Mouse (Mus musculus) hindbrain, embryonic 13.5 days (tissue): ENCODE data around the gene Mtm1. TPM values are rescaled to one million over a fixed set of nuclear protein-coding genes. Genes with fewer than 3 reads are reported as not detected.

Experiments used
- ATAC-seq: fragments of 200-750 bp; cut with Nextera tagmentation; 2 replicates; pipeline ENCODE4 v1.8.0; 2017; ENCODE audit warnings: moderate TSS enrichment; ENCODE audit not compliant: low FRiP score
- H3K27ac ChIP-seq: fragments of 300-500 bp; sonication (generic); 2 replicates; pipeline ENCODE4 v1.5.1; 2015; ENCODE audit warnings: inconsistent platforms, mild to moderate bottlenecking, moderate library complexity
- H3K27me3 ChIP-seq: fragments of 300-500 bp; sonication (generic); 2 replicates; pipeline ENCODE4 v1.6.1; 2015; ENCODE audit warnings: mild to moderate bottlenecking, inconsistent platforms
- H3K36me3 ChIP-seq: fragments of 300-500 bp; sonication (generic); 2 replicates; pipeline ENCODE4 v1.6.1; 2015; ENCODE audit warnings: mild to moderate bottlenecking, inconsistent platforms
- H3K4me1 ChIP-seq: fragments of 300-500 bp; sonication (generic); replicated peaks from 2 replicates; pipeline ENCODE4 v1.6.1; 2015; ENCODE audit warnings: inconsistent platforms
- H3K4me2 ChIP-seq: fragments of 300-500 bp; sonication (generic); 2 replicates; pipeline ENCODE4 v1.6.1; 2015; ENCODE audit warnings: inconsistent platforms, mild to moderate bottlenecking, moderate library complexity
- H3K4me3 ChIP-seq: fragments of 300-500 bp; sonication (generic); 2 replicates; pipeline ENCODE4 v1.5.1; 2015; ENCODE audit warnings: mild to moderate bottlenecking, inconsistent platforms
- H3K9ac ChIP-seq: fragments of 300-500 bp; sonication (generic); 2 replicates; pipeline ENCODE4 v1.6.1; 2015; ENCODE audit warnings: mild to moderate bottlenecking, inconsistent platforms
- H3K9me3 ChIP-seq: fragments of 300-500 bp; sonication (generic); 2 replicates; pipeline ENCODE4 v1.6.1; 2016; ENCODE audit warnings: inconsistent platforms
- WGBS: fragments of 180-500 bp; shearing (Covaris S2); methylation state at CpG from one replicate; pipeline ENCODE4 v1.1.7; 2015; 5-methylcytosine and 5-hydroxymethylcytosine counted together
- polyA plus RNA-seq: library from polyadenylated mRNA; unstranded; fragments of >200 nt; fragmentation: Nextera tagmentation; extraction: Ambion mirVana; gene quantifications from 2 replicates; pipeline ENCODE4 v1.2.1, GENCODE M21; 2015

Mtm1 gene
- polyA plus RNA-seq, 1 experiment from 2014 or later = 5.1 TPM

GRCm38 (mm10) chrX:71220896-71221295, 10.3 kb downstream of the Mtm1 start:
- Histone ChIP-seq H3K4me1 (no peaks in the 10 kb centered on the region), H3K27me3 (no peaks in the 10 kb centered on the region), H3K27ac (no peak overlapping the region), H3K4me3 (no peak overlapping the region), H3K36me3 (no peaks in the 10 kb centered on the region), H3K9me3 (no peaks in the 10 kb centered on the region), H3K4me2 (no peak overlapping the region), H3K9ac (no peak overlapping the region)
- no peak for ATAC-seq
- 80% methylated on average over 3 of the region's 3 CpGs for WGBS

GRCm38 (mm10) chrX:71222648-71223408, 12.3 kb downstream of the Mtm1 start:
- no peak overlapping the region for H3K4me3 ChIP-seq
- H3K4me2 ChIP-seq = no peak overlapping the region
- no peaks in the 10 kb centered on the region for H3K9me3 ChIP-seq
- H3K27ac ChIP-seq = no peak overlapping the region
- no peak for ATAC-seq
- H3K4me1 ChIP-seq = no peaks in the 10 kb centered on the region
- H3K9ac ChIP-seq = no peak overlapping the region
- 86% methylated on average over 4 of the region's 4 CpGs for WGBS
- no peaks in the 10 kb centered on the region for H3K27me3 ChIP-seq
- no peaks in the 10 kb centered on the region for H3K36me3 ChIP-seq

GRCm38 (mm10) chrX:71226881-71227280, 16.3 kb downstream of the Mtm1 start:
- H3K4me2 ChIP-seq = no peak overlapping the region
- H3K9ac ChIP-seq = no peak overlapping the region
- no peaks in the 10 kb centered on the region for H3K4me1 ChIP-seq
- 78% methylated on average over 5 of the region's 5 CpGs for WGBS
- no peaks in the 10 kb centered on the region for H3K9me3 ChIP-seq
- no peak for ATAC-seq
- no peaks in the 10 kb centered on the region for H3K36me3 ChIP-seq
- H3K4me3 ChIP-seq = no peak overlapping the region
- no peak overlapping the region for H3K27ac ChIP-seq
- H3K27me3 ChIP-seq = no peaks in the 10 kb centered on the region

GRCm38 (mm10) chrX:71228200-71228599, 17.6 kb downstream of the Mtm1 start:
- no peaks in the 10 kb centered on the region for H3K4me1 ChIP-seq
- no peak for ATAC-seq
- WGBS = 67% methylated on average over 3 of the region's 3 CpGs
- no peak overlapping the region for H3K4me2 ChIP-seq
- no peaks in the 10 kb centered on the region for H3K27me3 ChIP-seq
- H3K36me3 ChIP-seq = no peaks in the 10 kb centered on the region
- H3K27ac ChIP-seq = no peak overlapping the region
- H3K9me3 ChIP-seq = no peaks in the 10 kb centered on the region
- no peak overlapping the region for H3K4me3 ChIP-seq
- no peak overlapping the region for H3K9ac ChIP-seq

- WGBS = 87% methylated on average over 2 of the region's 2 CpGs
- Histone ChIP-seq H3K4me1 (no peaks in the 10 kb centered on the region), H3K4me2 (no peak overlapping the region), H3K27me3 (no peaks in the 10 kb centered on the region), H3K27ac (no peak overlapping the region), H3K9me3 (no peaks in the 10 kb centered on the region), H3K36me3 (no peaks in the 10 kb centered on the region), H3K9ac (no peak overlapping the region), H3K4me3 (no peak overlapping the region)
- ATAC-seq = no peak
Measured at GRCm38 (mm10) chrX:71230847-71231246, 20.3 kb downstream of the Mtm1 start.

GRCm38 (mm10) chrX:71256422-71256821, 45.9 kb downstream of the Mtm1 start:
- no peaks in the 10 kb centered on the region for H3K9me3 ChIP-seq
- no peaks in the 10 kb centered on the region for H3K36me3 ChIP-seq
- no peak overlapping the region for H3K4me3 ChIP-seq
- H3K27me3 ChIP-seq = no peaks in the 10 kb centered on the region
- H3K4me1 ChIP-seq = no peaks in the 10 kb centered on the region
- H3K9ac ChIP-seq = no peak overlapping the region
- no peak for ATAC-seq
- WGBS = 89% methylated on average over 1 of the region's 1 CpGs
- H3K4me2 ChIP-seq = no peak overlapping the region
- no peak overlapping the region for H3K27ac ChIP-seq

GRCm38 (mm10) chrX:71260857-71261256, 50.3 kb downstream of the Mtm1 start:
- no peaks in the 10 kb centered on the region for H3K27me3 ChIP-seq
- H3K9ac ChIP-seq = no peak overlapping the region
- no peak for ATAC-seq
- H3K4me2 ChIP-seq = no peak overlapping the region
- no peak overlapping the region for H3K4me3 ChIP-seq
- H3K27ac ChIP-seq = no peak overlapping the region
- WGBS = 100% methylated on average over 4 of the region's 4 CpGs
- no peaks in the 10 kb centered on the region for H3K9me3 ChIP-seq
- H3K36me3 ChIP-seq = no peaks in the 10 kb centered on the region
- H3K4me1 ChIP-seq = no peaks in the 10 kb centered on the region

GRCm38 (mm10) chrX:71264316-71264715, 53.7 kb downstream of the Mtm1 start:
- Histone ChIP-seq H3K4me2 (no peak overlapping the region), H3K27ac (no peak overlapping the region), H3K4me1 (no peaks in the 10 kb centered on the region), H3K27me3 (no peaks in the 10 kb centered on the region), H3K36me3 (no peaks in the 10 kb centered on the region), H3K4me3 (no peak overlapping the region), H3K9me3 (no peaks in the 10 kb centered on the region), H3K9ac (no peak overlapping the region)
- no peak for ATAC-seq
- WGBS = 91% methylated on average over 2 of the region's 2 CpGs

GRCm38 (mm10) chrX:71268972-71269371, 58.4 kb downstream of the Mtm1 start:
- no peak for ATAC-seq
- no peaks in the 10 kb centered on the region for H3K36me3 ChIP-seq
- no peaks in the 10 kb centered on the region for H3K9me3 ChIP-seq
- no peak overlapping the region for H3K9ac ChIP-seq
- no peak overlapping the region for H3K4me3 ChIP-seq
- no peak overlapping the region for H3K4me2 ChIP-seq
- no peak overlapping the region for H3K27ac ChIP-seq
- no peaks in the 10 kb centered on the region for H3K4me1 ChIP-seq
- 85% methylated on average over 1 of the region's 1 CpGs for WGBS
- H3K27me3 ChIP-seq = no peaks in the 10 kb centered on the region

- Histone ChIP-seq H3K4me2 (no peak overlapping the region), H3K27ac (no peak overlapping the region), H3K9me3 (no peaks in the 10 kb centered on the region), H3K4me1 (no peaks in the 10 kb centered on the region), H3K36me3 (no peaks in the 10 kb centered on the region), H3K4me3 (no peak overlapping the region), H3K9ac (no peak overlapping the region), H3K27me3 (no peaks in the 10 kb centered on the region)
- 93% methylated on average over 3 of the region's 3 CpGs for WGBS
- ATAC-seq = no peak
Measured at GRCm38 (mm10) chrX:71274150-71274549, 63.6 kb downstream of the Mtm1 start.

GRCm38 (mm10) chrX:71285473-71285872, 74.9 kb downstream of the Mtm1 start:
- no peak for ATAC-seq
- WGBS = 93% methylated on average over 3 of the region's 3 CpGs

GRCm38 (mm10) chrX:71287088-71287487, 76.5 kb downstream of the Mtm1 start:
- WGBS = 92% methylated on average over 7 of the region's 7 CpGs

More at GRCm38 (mm10) chrX:71285473-71285872, 74.9 kb downstream of the Mtm1 start:
- Histone ChIP-seq H3K9ac (no peak overlapping the region), H3K4me2 (no peak overlapping the region), H3K27ac (no peak overlapping the region), H3K4me3 (no peak overlapping the region), H3K36me3 (no peaks in the 10 kb centered on the region), H3K9me3 (no peaks in the 10 kb centered on the region), H3K27me3 (no peaks in the 10 kb centered on the region), H3K4me1 (no peaks in the 10 kb centered on the region)

GRCm38 (mm10) chrX:71294191-71294590, 83.6 kb downstream of the Mtm1 start:
- no peaks in the 10 kb centered on the region for H3K4me1 ChIP-seq
- no peaks in the 10 kb centered on the region for H3K27me3 ChIP-seq
- H3K27ac ChIP-seq = no peak overlapping the region
- no peak for ATAC-seq
- 75% methylated on average over 2 of the region's 2 CpGs for WGBS
- no peak overlapping the region for H3K4me2 ChIP-seq
- no peak overlapping the region for H3K4me3 ChIP-seq
- no peaks in the 10 kb centered on the region for H3K36me3 ChIP-seq
- H3K9me3 ChIP-seq = no peaks in the 10 kb centered on the region
- H3K9ac ChIP-seq = no peak overlapping the region

More at GRCm38 (mm10) chrX:71287088-71287487, 76.5 kb downstream of the Mtm1 start:
- no peak overlapping the region for H3K27ac ChIP-seq
- H3K9ac ChIP-seq = no peak overlapping the region
- H3K9me3 ChIP-seq = no peaks in the 10 kb centered on the region
- H3K4me3 ChIP-seq = no peak overlapping the region
- no peaks in the 10 kb centered on the region for H3K4me1 ChIP-seq
- no peaks in the 10 kb centered on the region for H3K27me3 ChIP-seq
- no peaks in the 10 kb centered on the region for H3K36me3 ChIP-seq
- no peak for ATAC-seq
- no peak overlapping the region for H3K4me2 ChIP-seq
